Comparison of ENCODE assay signal across 8 mouse cellular contexts in genomic region chr9:14641310-14642067, GRCm38 (mm10). TPM values are rescaled to one million over a fixed set of nuclear protein-coding genes. Genes with fewer than 3 reads are reported as not detected.
DNase-seq lines count a peak whose midpoint lies in the region; ATAC-seq lines count a peak whose summit lies in the region.

No protein-coding gene starts in this region.

- H3K4me1 ChIP-seq in midbrain, embryonic 11.5 days (ENCODE audit: control insufficient read depth, insufficient read depth, low read length), result peaks cover 19% of the 10 kb centered on the region
- H3K4me1 ChIP-seq in midbrain, embryonic 14.5 days (ENCODE audit: control insufficient read depth, insufficient read depth, low read length), result peaks cover 14% of the 10 kb centered on the region; the same call in 1 of the 2 replicates
- H3K4me1 ChIP-seq in kidney, embryonic 15.5 days, result peaks cover 35% of the 10 kb centered on the region

- ATAC-seq in midbrain, embryonic 11.5 days (ENCODE audit: low FRiP score), result no peak
- ATAC-seq in midbrain, embryonic 14.5 days (ENCODE audit: low FRiP score, low TSS enrichment), result no peak
- ATAC-seq in kidney, embryonic 15.5 days (replicated peaks; ENCODE audit: low FRiP score), result peak; percentile 74

- no peaks in the 10 kb centered on the region for H3K27me3 ChIP-seq in midbrain, embryonic 11.5 days (ENCODE audit: control insufficient read depth, insufficient read depth, low read length)
- H3K27me3 ChIP-seq in midbrain, embryonic 14.5 days (ENCODE audit: control insufficient read depth, insufficient read depth, low read length), result no peaks in the 10 kb centered on the region
- no peaks in the 10 kb centered on the region for H3K27me3 ChIP-seq in kidney, embryonic 15.5 days

- peak; percentile 84 for DNase-seq in midbrain, embryonic 11.5 days (ENCODE audit: low spot score, missing footprints)
- no peak for DNase-seq in midbrain, embryonic 14.5 days
- peak; percentile 66 to 88 for DNase-seq in heart, adult 18-20 months
- no peak for DNase-seq in urinary bladder, postnatal 36 days (ENCODE audit: low spot score in 2 of 2)
- no peak for DNase-seq in cerebellum, adult 11 months
- DNase-seq in cerebellum, postnatal 14 days, result no peak

- no peaks in the 10 kb centered on the region for H3K9me3 ChIP-seq in midbrain, embryonic 11.5 days (ENCODE audit: control insufficient read depth, low read length)
- no peaks in the 10 kb centered on the region for H3K9me3 ChIP-seq in midbrain, embryonic 14.5 days (ENCODE audit: control insufficient read depth, low read length)
- no peaks in the 10 kb centered on the region for H3K9me3 ChIP-seq in kidney, embryonic 15.5 days (replicated peaks)

- no peaks in the 10 kb centered on the region for H3K79me2 ChIP-seq in macrophage (ENCODE audit: inconsistent target)

- H3K4me2 ChIP-seq in midbrain, embryonic 11.5 days, result no peak overlapping the region
- H3K4me2 ChIP-seq in midbrain, embryonic 14.5 days (ENCODE audit: low read length), result no peak overlapping the region
- no peak overlapping the region for H3K4me2 ChIP-seq in kidney, embryonic 15.5 days

- no peak overlapping the region for H3K9ac ChIP-seq in midbrain, embryonic 11.5 days (ENCODE audit: low read length)
- H3K9ac ChIP-seq in midbrain, embryonic 14.5 days (replicated peaks; ENCODE audit: low read length), result no peak overlapping the region
- no peak overlapping the region for H3K9ac ChIP-seq in kidney, embryonic 15.5 days

- WGBS in midbrain, embryonic 11.5 days, result 41% methylated on average over 7 of the region's 7 CpGs
- 52% methylated on average over 7 of the region's 7 CpGs for WGBS in midbrain, embryonic 14.5 days
- WGBS in kidney, embryonic 15.5 days, result 24% methylated on average over 7 of the region's 7 CpGs
- 8% methylated on average over 7 of the region's 7 CpGs for WGBS in macrophage (ENCODE audit: missing documents)

- no peaks in the 10 kb centered on the region for H3K36me3 ChIP-seq in midbrain, embryonic 11.5 days (ENCODE audit: control insufficient read depth, insufficient read depth, low read length)
- H3K36me3 ChIP-seq in midbrain, embryonic 14.5 days (ENCODE audit: control insufficient read depth, insufficient read depth, low read length), result no peaks in the 10 kb centered on the region
- H3K36me3 ChIP-seq in kidney, embryonic 15.5 days, result no peaks in the 10 kb centered on the region
- H3K36me3 ChIP-seq in macrophage (ENCODE audit: inconsistent target), result no peaks in the 10 kb centered on the region

- no peak overlapping the region for H3K27ac ChIP-seq in midbrain, embryonic 11.5 days (ENCODE audit: low read depth, low read length)
- H3K27ac ChIP-seq in midbrain, embryonic 14.5 days (replicated peaks; ENCODE audit: low read depth, low read length), result no peak overlapping the region
- peak overlapping the region; percentile 87 for H3K27ac ChIP-seq in kidney, embryonic 15.5 days
- H3K27ac ChIP-seq in macrophage, result peak overlapping the region; percentile 29

- H3K4me3 ChIP-seq in midbrain, embryonic 11.5 days (ENCODE audit: low read depth, low read length), result no peak overlapping the region
- H3K4me3 ChIP-seq in midbrain, embryonic 14.5 days (replicated peaks; ENCODE audit: low read depth, low read length), result no peak overlapping the region
- H3K4me3 ChIP-seq in kidney, embryonic 15.5 days (replicated peaks), result no peak overlapping the region
- H3K4me3 ChIP-seq in macrophage (ENCODE audit: inconsistent target), result no peak overlapping the region

RNA-seq across cellular contexts. Expression of gene Amotl1, which starts 3.4 kb away (rescaled TPM):
- 14.8 and 15.2 TPM in 2 replicates for polyA plus RNA-seq in midbrain, embryonic 11.5 days (2014; fragmentation: Nextera tagmentation; extraction: Ambion mirVana)
- polyA plus RNA-seq in midbrain, embryonic 14.5 days (2014; fragmentation: Nextera tagmentation; extraction: Ambion mirVana), result 8.7 and 12.5 TPM in 2 replicates
- total RNA-seq in heart, adult 18-20 months (2021), result 10 to 100 TPM; 57.6 to 60.4 TPM
- 20.4 and 23.3 TPM in 2 replicates for polyA plus RNA-seq in kidney, embryonic 15.5 days (2015; fragmentation: Nextera tagmentation; extraction: Ambion mirVana)
- 10 to 100 TPM in 1 of 26 experiments, 1 to 10 TPM in 8, under 1 TPM in 17; 0.19 to 10.1 (median 0.74) TPM for total RNA-seq in macrophage (2018; cell fraction: chromatin; rRNA removed)
- under 1 TPM; 0.03 to 0.48 (median 0.13) TPM for total RNA-seq in macrophage (2018; cell fraction: cytosol; rRNA removed)
- 1 to 10 TPM in 5 of 26 experiments, under 1 TPM in 21; 0.11 to 3.8 (median 0.31) TPM for total RNA-seq in macrophage (2018; cell fraction: nucleus; rRNA removed)
- 0.06 to 0.30 TPM (median 0.08 TPM) in 3 replicates for polyA plus RNA-seq in macrophage (2018)

Comparison
In these comparisons a context has a peak if more than half of its experiments do, and no peak if none do; other contexts are left out.
1. DNase-seq: peak in midbrain, embryonic 11.5 days (single experiment) and heart, adult 18-20 months (2 of 2); none in midbrain, embryonic 14.5 days (single experiment), urinary bladder, postnatal 36 days (0 of 2), cerebellum, adult 11 months (single experiment) and cerebellum, postnatal 14 days (0 of 2).
2. H3K27ac ChIP-seq: peak in kidney, embryonic 15.5 days (single experiment) and macrophage (single experiment); none in midbrain, embryonic 11.5 days (single experiment) and midbrain, embryonic 14.5 days (single experiment).